Mouse (Mus musculus) ES-E14 (cell line): ENCODE data around the gene F11r.

Experiments used
- CHD2 ChIP-seq: IDR thresholded peaks from 2 replicates; pipeline ENCODE4 v1.6.1; 2014; ENCODE audit warnings: mild to moderate bottlenecking, low read depth, low read length, inconsistent platforms
- MAFK ChIP-seq: IDR thresholded peaks from 2 replicates; pipeline ENCODE4 v1.6.1; 2014; ENCODE audit warnings: mild to moderate bottlenecking, low read depth, low read length, inconsistent platforms; ENCODE audit not compliant: insufficient read depth
- ZC3H11A ChIP-seq: IDR thresholded peaks from 2 replicates; pipeline ENCODE4 v1.6.1; 2012; ENCODE audit warnings: low read depth, mild to moderate bottlenecking, inconsistent platforms, low read length, borderline replicate concordance
- ZNF384 ChIP-seq: IDR thresholded peaks from 2 replicates; pipeline ENCODE4 v1.6.1; 2012; ENCODE audit warnings: low read depth, low read length, inconsistent platforms

GRCm38 (mm10) chr1:171418660-171419059, 18.7 kb upstream of the F11r start, which contains the start of gene Tstd1:
- TF ChIP-seq ZNF384 (no peak), ZC3H11A (no peak), MAFK (no peak), CHD2 (no peak)
